Mouse (Mus musculus): ENCODE measurements at regions not wholly inside any gene's neighbourhood (a gene's known extent, or its start where the extent isn't known, plus 50 kb on each side); places are given as distances from the start of the nearest gene placed in this dataset.

GRCm38 (mm10) chr9:84178705-84179104 is 253.8 kb downstream of the Bckdhb start:
- no peak for DNase-seq (ENCODE audit: low spot score in 2 of 2)

DNA sequence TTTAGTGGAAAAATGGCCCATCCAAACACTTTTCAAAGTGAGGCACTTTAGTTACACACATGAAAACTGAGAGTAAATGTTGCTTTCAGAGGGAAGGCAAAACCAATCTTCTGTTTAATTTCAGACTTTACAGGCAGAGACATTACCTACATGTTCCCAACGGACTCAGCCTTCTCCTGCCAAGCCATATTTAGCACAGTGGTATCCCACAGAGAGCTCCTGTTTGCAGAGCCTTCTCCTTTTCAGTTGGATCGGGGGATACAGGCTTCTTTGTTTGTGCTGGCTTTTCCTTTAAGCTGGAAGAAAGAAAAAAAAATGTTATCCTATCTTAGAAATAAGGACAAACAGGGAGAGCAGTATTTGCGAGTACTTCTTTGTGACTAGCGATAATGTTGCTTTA is 254.3 kb downstream of the Bckdhb start:
- no peak for DNase-seq (ENCODE audit: low spot score in 2 of 2)

GRCm38 (mm10) chr9:84183637-84184374 is 258.9 kb downstream of the Bckdhb start:
- no peak for DNase-seq (ENCODE audit: low spot score in 2 of 2)

- DNase-seq (ENCODE audit: low spot score in 2 of 2) = no peak
These were observed 262.6 kb downstream of the Bckdhb start for GRCm38 (mm10) chr9:84187531-84187930.

DNA sequence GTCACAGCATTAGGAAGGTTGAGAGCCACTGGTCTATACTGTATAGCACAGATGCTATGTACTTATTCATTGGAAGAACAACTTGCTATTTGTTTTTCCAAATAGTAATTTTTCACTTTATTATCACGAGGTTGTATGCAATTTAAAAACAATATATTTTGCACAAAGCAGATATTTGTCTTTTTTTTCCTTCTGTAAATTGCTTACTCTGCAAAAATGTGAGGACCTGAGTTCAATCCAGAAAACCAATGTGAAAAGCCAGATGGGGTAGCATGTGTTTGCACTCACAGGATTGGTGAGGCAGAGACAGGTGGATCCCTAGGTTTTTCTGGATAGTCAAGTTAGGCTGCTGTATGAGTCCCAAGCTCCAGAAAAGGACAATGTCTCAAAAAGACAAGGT is 268.5 kb downstream of the Bckdhb start:
- no peak for DNase-seq (ENCODE audit: low spot score in 2 of 2)

- no peak for DNase-seq (ENCODE audit: low spot score in 2 of 2)
These were observed 269.8 kb downstream of the Bckdhb start for GRCm38 (mm10) chr9:84194716-84195115.

DNA sequence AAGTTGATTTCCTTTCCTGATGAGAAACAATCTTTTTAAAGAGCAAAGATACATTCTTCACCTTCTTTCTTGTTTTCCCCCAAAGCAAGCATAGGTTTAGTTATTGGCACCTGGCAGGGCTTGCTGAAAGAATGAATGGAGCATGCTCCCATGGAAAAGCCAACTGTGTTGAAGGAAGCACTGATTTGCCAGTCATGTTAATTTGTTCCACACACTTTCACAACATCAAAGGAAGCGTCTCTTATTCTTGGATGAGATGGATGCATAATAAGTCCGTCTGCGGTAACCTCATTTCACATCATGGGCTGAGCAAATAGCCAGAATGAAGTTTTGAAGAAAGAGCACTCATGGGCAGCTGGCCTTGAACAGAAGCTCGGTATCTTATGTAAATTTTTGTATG is 270.4 kb downstream of the Bckdhb start:
- no peak for DNase-seq (ENCODE audit: low spot score in 2 of 2)

- no peak for DNase-seq (ENCODE audit: low spot score in 2 of 2)
These were observed 275.3 kb downstream of the Bckdhb start for GRCm38 (mm10) chr9:84200208-84200607.

DNA sequence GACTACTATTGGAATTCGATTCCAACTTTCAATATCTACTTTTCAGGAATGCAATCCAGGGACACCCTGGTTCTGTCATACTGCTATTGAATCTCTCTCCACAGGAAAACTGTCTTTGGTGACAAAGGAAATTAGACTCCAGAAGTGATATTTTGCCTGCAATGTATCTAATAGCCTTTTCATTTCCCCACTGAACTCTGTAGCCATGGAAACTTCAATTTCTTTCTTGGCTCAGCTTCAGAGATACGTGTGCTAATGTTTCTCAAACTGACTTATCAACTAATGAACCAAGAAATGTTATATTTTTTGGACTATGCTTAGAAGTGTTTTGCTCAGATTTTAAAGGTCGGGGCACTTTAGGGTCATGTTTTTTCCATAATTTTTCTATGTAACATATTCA is 279.1 kb downstream of the Bckdhb start:
- no peak for DNase-seq (ENCODE audit: low spot score in 2 of 2)

DNA sequence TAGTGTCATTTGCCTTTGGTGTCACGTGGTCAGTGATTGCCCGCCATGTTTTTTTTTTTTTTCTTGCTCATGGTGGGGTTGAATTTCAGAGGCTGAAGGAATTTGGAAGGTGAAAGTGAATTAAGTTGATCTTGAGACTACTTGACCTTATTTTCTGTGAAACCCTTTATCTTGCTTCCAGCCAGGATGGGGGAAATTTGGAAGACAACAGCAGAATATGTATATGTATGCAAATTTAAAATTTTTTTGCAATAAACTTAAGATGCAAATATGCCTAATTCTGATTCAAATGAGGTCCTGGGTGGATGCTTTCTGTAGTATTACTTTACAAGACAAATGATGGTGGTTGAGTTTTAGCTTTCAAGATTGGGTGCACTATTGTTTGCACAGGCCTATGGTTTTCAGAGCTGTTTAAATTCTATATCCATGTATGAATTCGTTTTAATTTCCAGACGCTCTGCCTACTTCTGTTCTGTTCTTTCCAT is 315.6 kb downstream of the Bckdhb start:
- no peak for DNase-seq (ENCODE audit: low spot score in 2 of 2)

- DNase-seq (ENCODE audit: low spot score in 2 of 2) = no peak
These were observed 324.8 kb downstream of the Bckdhb start for GRCm38 (mm10) chr9:84249765-84250164.

- peak; percentile 8 to 22 for DNase-seq (ENCODE audit: low spot score in 2 of 2)
These were observed 328.4 kb downstream of the Bckdhb start for GRCm38 (mm10) chr9:84253022-84253991.

- DNase-seq (ENCODE audit: low spot score in 2 of 2) = no peak
These were observed 333.5 kb downstream of the Bckdhb start for GRCm38 (mm10) chr9:84258488-84258887.

DNA sequence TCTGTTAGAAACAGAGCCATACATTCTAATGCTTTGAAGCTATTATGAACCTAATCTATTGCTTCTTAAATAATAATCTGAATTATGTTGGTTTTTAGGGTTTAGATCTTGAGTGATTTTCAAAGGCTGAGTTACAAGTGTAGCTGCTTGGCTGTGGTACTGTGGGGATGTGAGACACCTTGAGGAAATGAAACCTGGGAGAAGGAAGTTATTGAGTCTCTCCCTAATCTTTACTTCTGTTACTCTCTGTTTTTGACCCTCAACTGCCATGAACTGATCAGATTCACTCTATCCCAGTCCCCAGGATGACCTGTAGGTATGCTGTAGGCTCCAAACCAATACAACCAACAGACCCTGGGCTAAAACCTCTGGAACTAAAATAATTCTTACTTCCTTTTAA is 334.8 kb downstream of the Bckdhb start:
- DNase-seq (ENCODE audit: low spot score in 2 of 2) = no peak

DNA sequence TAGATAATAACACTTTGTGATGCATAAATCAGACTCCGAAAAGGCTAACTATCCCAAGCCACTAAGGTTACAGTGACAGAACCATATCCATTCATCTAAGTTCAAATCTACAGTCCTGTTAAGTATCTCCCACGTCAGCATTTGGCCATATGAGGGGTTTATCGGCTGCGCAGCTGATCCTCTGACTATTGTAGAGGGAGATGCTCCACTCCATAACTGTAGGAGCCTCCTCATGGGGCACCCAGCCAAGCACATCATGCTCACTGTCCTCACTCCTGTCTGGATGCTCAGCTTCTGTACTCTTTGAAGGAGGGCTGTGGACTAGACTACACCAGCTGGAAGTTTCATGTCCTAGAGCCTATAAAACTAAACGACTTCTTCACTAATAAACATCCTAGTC is 337.2 kb downstream of the Bckdhb start:
- DNase-seq (ENCODE audit: low spot score in 2 of 2) = no peak

DNA sequence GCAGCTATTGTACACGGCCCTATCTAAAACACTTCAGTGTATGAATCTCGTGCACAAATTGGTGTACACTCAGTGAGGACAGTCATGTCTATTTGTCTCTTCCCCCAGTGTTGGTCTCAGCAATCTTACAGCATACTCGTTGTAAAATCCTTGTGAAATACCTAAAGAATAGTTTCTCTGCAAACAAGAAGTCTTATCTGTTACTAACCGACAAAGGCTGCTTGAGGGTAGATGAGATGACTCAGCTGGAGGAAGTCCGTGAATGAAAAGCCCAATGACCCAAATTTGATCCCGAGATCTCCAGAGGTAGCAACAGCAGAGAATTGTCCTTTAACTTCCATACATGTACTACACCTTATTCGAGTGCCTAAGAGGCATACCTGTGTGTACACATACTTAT is 342.0 kb downstream of the Bckdhb start:
- no peak for DNase-seq (ENCODE audit: low spot score in 2 of 2)

GRCm38 (mm10) chr9:84274608-84275007 is 349.7 kb downstream of the Bckdhb start:
- no peak for DNase-seq (ENCODE audit: low spot score in 2 of 2)

GRCm38 (mm10) chr9:84278295-84278694 is 353.4 kb downstream of the Bckdhb start:
- DNase-seq (ENCODE audit: low spot score in 2 of 2) = no peak

DNA sequence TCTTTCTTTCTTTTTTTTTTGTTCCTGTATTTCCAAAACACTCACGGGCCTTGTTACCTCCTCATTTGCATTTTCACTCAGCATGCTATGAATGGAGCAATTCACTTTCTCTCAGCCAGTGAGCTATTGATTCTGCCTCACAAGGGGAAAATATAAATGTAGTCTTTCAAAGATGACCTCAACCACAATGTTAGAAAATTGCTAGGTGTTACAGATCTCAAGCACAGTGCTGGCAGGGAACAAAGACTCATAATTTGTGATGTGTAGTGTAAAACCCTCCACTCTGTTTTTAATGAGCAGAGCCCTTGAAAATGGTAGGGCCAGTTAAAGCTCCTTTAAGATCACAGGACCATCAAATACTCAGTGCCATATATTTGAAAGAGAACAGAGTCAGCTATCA is 353.8 kb downstream of the Bckdhb start:
- no peak for DNase-seq (ENCODE audit: low spot score in 2 of 2)

DNA sequence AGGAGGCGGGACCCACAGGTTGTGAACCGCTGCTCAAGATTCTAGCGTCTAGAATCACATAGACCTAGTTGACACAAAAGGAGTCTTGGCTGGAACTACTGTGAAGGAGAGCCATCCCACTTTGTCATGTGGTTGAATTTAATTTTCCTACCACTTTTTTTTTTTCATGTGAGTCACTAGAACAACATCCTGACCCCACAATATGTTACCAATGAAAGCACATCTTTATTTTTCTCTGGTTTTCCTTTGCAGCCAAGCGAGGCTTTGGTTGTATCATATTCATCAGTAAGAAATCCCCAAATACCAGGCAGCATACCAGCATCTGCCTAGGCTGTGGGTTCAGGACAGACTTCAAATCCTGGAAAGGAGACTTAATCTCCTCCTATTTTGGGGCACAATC is 356.0 kb downstream of the Bckdhb start:
- no peak for DNase-seq (ENCODE audit: low spot score in 2 of 2)

GRCm38 (mm10) chr9:84281610-84282009 is 356.7 kb downstream of the Bckdhb start:
- DNase-seq (ENCODE audit: low spot score in 2 of 2) = no peak

- DNase-seq (ENCODE audit: low spot score in 2 of 2) = no peak
These were observed 358.4 kb downstream of the Bckdhb start for GRCm38 (mm10) chr9:84283296-84283695.

- DNase-seq (ENCODE audit: low spot score in 2 of 2) = no peak
These were observed 360.7 kb downstream of the Bckdhb start for GRCm38 (mm10) chr9:84285604-84286003.
